Mouse (Mus musculus) T-helper 1 cell (primary cell): Measurements from ENCODE around the gene Il11.

ENCODE experiments used
- in situ Hi-C: fragments of 300-600 bp; cut with MboI, MseI; formaldehyde crosslinking; loops from one replicate; pipeline ENCODE4 v1.15.1; 2025; ENCODE audit warnings: high pct_unique_total_duplicates

Il11 gene

DNA sequence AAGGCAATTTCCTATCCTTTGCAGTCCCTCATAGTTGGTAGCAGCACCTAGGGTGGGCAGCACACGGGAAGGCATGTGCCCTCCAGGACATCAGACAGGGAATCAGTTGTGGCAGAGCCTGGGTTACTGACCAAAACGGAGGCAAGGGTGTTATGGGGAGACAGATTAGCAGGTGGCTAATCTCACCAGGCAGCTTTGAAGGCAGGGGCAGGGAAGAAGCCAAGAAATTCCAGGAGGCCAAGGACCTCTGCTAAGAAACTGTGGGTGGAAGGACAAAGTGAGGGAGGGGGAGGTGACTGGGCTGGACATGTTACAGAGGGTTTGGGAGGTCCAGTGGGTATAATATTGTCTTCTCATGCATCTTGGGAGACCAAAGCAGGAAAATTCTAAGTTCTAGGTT is 39.3 kb downstream of the Il11 start:
- in situ Hi-C loops: loop anchor here (5.0 kb wide), 1 partner anchor 44 kb away; the partner anchor contains the start of gene Tmem238

DNA sequence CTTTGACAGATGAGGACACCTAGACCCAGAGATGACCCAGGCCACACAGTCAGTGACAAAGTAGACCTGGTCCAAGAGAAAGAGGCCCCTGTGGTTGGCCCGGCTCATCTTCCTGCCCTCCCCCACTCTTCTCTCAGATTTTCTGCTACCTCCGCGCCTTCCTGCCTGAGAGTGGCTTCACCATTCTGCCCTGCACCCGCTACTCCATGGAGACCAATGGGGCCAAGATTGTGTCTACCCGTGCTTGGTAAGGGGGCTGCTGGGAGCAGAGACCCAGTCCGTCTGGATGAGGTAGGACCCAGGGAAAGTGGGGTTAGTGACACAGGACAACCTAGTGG is 40.2 kb downstream of the Il11 start:
- in situ Hi-C loops: loop anchor here (5.0 kb wide), 1 partner anchor 45 kb away; the partner anchor contains the start of gene Tmem238

DNA sequence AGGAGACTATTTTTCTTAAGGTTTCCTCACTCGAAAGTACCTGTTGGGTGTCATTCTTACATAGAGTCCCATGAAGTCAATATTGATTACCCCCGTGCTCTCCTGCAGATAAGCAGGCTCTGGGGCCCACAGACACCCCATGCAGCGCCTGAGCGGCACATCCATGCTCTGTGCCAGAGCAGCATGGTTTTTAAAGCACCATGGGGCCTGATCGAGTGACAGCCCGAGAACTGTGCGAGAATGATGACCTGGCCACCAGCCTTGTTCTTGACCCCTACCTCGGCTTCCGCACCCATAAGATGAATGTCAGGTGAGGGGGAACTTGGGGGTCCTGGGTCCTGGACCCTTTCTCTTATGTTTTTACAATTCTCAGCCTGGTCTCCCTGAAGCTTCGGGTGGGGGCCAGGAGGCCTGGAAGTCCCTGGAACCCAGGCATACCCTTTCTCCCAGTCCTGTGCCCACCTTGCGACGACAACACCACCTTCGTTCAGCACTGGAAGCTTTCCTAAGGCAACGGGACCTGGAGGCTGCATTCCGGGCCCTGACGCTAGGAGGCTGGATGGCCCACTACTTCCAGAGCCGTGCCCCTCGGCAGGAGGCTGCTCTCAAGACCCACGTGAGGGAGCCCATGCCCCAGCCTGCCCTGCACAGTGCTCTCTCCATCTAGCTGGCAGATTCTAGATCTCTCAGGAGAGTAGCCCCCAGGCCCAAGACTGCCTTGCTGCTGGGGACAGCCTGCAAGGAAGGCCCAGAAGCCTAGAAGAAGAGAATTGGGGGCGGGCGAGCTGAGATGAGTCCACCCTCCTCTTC is 40.8 kb downstream of the Il11 start:
- in situ Hi-C loops: loop anchor here (5.0 kb wide), 1 partner anchor 45 kb away; the partner anchor contains the start of gene Tmem238

DNA sequence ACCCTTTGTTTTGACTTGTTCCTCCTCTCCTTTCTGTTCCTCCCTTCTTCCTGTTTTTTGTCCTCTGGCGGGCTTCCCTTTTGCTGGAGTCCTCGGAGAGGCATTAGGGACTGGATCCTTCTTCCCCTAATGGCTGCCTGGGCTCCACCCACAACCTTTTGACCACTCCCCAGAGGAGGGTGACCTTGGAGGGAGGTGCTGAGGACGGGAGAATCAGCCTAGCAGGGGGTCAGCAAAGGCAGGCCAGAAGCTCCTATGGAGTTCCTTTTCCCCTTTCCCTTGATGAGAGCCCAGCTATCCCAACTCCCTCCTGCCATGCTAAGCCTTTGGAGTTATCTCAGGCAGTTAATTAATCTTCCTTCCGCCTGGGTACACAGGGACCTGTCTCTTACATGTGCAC is 41.5 kb downstream of the Il11 start:
- in situ Hi-C loops: loop anchor here (5.0 kb wide), 1 partner anchor 46 kb away; the partner anchor contains the start of gene Tmem238

DNA sequence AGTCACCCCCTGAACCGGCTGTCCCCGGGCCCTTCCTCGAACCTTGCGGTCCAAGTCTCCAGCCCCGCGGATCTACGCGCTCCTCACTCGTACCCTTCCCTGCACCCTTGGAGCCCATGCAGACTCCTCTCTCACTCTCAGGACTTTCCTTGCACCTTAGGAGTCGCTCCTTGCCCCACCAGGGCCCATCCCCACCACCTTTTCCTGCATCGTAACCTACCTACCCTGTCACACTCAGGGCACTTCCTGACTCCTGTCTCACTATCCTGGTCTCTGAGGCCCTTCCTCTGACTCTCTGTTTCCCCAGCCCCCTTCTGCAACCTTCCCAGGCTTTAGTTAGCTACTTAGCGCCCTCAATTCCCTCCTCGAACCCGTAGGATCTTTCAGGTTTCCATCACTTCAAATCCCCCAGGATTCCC is 42.3 kb downstream of the Il11 start:
- in situ Hi-C loops: loop anchor here (5.0 kb wide), 1 partner anchor 47 kb away; the partner anchor contains the start of gene Tmem238

DNA sequence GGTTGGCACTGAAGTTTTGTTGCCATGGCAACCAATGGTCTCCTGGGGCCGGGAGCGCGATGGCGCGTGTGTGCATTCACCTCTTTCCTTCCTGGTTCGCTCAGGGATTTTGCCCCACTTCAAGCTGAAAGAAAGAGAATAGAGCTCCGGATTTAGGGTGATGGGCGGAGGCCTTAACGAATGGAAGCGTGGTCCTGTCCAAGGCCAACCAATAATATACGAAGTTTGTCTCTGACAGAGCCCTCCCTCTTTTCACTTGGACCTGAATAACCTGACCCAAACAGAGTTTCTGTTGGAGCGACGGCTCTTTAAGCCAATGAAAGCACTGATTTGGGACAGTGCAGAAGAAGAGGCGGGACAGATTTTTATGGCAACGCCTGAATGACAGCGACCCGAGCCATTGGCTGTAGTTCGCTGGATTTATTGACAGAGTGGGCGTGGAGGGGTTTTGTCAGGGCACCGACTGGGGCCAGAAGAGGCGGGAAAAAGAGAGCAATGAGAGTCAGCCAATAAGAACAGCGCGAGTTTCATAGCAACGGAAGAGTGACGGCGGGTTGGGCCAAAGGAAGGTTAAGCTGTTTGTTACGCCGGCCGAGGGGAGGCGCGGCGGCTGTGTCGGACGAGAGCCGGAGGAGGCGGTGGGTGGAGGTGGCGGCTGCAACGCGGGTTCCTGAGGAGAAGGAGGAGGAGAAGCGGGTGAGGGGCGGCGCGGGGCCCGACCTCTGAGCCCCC is 42.9 kb downstream of the Il11 start, which contains the start of gene Kmt5c:
Kmt5c (plus strand) TSS at position 572 of the 732 bp plus-strand sequence.
- in situ Hi-C loops: loop anchor here (5.0 kb wide), 1 partner anchor 48 kb away; the partner anchor contains the start of gene Tmem238

DNA sequence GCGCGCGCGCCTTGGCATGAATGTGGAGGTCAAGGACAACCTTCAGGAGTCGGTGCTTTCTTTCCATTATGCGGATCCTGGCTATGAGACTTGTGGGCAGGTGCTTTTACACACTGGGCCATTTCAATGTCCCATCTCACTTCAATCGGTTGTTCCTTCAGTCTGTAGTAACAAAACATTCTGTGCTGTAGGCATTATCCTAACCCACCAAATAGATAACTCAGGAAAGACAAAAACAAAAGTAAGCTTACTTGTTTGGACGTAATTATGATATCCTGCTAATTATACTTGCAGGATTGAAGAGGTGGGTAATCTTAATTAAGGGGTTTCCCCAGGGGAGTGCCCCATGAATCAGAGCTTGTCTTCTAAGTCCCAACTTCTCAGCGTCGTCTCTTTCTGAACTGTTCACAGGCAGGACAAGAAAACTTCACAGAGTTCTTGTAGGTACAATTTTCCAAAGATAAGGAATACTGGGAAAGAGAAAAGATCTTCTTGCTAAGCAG is 43.6 kb downstream of the Il11 start:
- in situ Hi-C loops: no loop called here

DNA sequence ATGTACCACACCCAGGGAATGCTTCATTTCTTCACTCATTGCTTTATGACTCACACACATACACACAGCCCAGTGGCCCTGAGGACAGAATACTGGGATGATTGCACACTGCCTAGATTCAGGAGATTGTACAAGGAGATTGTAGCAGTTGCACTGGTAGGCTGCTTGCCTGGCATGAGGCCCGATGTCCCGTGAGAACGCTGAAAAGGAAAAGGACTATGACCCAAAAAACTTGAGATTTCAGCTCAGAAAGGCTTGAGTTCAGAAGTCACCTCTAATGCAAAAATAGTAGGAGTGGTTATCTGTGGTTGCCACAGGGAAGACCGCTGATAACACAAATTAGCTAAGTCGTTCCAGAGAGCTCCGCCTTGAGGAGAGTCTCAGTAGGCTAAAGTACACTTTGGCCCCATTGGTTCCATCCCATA is 49.7 kb downstream of the Il11 start:
- in situ Hi-C loops: no loop called here

DNA sequence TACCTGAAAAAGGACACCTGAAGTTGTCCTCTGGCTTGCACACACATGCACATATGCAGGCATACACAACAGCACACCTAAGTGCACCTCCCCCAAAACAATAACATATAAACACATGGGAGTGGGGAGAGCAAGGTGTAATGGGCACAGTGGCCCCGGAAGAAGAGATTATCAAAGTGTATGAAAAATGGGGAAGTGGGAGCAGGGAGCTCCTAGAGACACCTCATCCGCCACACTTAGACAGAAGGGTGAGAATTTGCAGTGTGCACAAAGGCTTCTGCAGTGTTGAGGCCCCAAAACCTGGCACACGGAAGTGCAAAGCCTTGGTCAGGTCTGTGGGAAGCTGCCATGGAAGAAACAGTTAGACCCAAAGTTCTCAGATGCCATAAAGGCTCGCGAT is 51.6 kb downstream of the Il11 start:
- in situ Hi-C loops: no loop called here

DNA sequence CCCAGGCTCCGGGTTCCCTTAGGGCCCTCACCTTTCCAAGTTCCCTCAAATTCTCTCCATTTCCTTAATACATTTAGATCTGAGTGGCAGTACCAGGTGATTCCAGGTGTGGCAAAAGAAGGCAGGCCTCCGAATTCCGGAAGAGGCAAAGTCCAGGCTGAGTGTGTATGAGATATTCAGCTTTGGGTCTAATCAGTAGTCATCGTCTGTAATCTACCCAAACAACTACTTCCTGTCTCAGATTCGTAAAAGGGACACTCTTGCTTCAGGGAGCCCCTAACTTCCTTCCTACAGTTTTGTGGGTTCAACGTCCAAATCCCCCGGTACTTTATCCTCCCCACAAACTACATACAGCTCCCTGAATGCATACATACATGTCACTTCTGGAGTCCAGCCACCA is 57.5 kb downstream of the Il11 start, which contains the start of gene Tmem150b:
Tmem150b (minus strand) TSS at position 81 of the 400 bp plus-strand sequence.
- in situ Hi-C loops: no loop called here

DNA sequence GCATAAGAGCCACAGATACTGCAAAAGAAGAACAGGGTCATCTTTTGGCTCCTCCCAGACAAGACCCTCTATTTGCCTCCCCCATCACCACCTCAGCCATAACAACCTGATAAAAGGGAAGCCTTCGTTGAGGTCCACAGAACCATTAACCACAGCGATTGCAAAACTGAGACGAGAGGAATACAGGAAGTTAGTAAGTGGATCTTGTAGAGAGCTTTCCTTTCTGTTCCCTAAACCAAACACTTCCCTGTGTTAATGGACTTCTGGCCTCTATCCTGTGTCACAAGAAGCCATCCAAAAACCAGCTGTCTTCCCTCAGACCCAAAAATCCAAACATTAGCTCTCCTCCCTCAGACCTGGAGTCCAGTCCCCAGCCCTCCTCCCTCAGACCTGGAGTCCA is 58.3 kb downstream of the Il11 start:
- in situ Hi-C loops: no loop called here

DNA sequence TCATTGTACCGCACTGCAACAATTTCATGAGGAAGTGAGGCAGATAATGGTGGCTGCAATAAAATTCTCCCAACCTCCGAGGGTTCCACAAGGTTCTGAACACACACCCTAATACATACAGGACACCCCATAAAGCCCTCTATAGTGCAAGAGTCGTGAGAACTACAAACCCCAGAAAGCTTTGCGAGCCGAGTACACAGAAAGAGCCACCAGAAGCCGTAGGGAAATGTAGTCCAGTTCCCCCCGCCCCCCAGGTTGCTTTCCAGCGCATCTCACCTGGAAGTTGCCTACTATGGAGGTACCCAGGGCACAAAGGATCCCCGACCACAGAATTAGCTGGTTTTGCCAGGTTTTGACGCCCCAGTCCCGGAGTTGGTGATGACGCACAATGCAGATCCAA is 59.2 kb downstream of the Il11 start:
- in situ Hi-C loops: no loop called here
